Mouse (Mus musculus) heart, adult 8-10 months (tissue): ENCODE data around the gene Morc1. TPM values are rescaled to one million over a fixed set of nuclear protein-coding genes. Genes with fewer than 3 reads are reported as not detected.

ENCODE experiments used
- DNase-seq: peaks from one replicate; pipeline ENCODE4 v3.0.0; 2022; ENCODE audit warnings: low spot score
- total RNA-seq, 4 experiments: library from RNA; stranded (reverse); gene quantifications; 2 replicates each; pipeline ENCODE4 v1.2.4; 2022

The Morc1 gene
- total RNA-seq, 4 experiments from 2014 or later, result not detected

DNA sequence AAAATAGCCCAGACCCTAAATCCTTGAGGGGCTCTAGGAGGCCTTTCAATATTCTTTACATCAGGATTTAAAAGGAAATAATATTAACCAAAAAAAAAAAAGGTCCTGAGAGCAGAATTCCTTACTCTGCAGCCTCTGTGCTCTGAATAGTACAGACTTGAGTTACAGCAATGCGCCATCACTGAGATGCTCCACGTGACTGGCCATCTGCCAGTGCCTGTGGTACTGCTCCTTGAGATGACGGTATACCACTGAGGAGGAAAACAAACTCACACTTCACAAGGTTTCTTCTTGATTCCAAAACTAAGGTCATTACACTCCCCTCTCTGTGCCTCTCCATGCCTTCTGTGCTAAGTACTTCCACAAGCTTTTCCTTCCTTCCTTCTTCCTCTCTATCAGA is 195.1 kb downstream of the Morc1 start:
- no peak for DNase-seq

- DNase-seq, result no peak
Observed at GRCm38 (mm10) chr16:48627296-48627695, 196.3 kb downstream of the Morc1 start.

DNA sequence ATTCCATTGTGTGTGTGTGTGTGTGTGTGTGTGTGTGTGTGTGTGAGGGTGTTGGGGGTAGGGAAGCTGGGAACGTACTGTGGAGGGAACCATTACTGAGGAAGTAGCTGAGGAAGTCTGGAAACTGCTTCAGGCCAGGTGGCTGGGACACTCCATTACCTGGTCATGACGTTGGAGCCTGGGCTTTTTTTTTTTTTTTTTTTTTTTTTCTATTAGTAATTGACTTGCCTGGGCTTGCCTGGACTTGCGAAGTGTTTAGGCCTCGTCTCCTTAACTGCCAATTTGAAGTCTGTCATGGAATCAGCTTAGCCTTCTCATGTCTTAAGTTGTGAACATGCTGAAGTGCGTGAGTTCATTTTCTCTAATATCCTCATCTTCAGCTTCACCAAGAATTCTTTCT is 198.7 kb downstream of the Morc1 start:
- DNase-seq, result no peak

GRCm38 (mm10) chr16:48630466-48630865 is 199.4 kb downstream of the Morc1 start:
- DNase-seq, result no peak

GRCm38 (mm10) chr16:48632351-48632750 is 201.3 kb downstream of the Morc1 start:
- DNase-seq, result no peak

DNA sequence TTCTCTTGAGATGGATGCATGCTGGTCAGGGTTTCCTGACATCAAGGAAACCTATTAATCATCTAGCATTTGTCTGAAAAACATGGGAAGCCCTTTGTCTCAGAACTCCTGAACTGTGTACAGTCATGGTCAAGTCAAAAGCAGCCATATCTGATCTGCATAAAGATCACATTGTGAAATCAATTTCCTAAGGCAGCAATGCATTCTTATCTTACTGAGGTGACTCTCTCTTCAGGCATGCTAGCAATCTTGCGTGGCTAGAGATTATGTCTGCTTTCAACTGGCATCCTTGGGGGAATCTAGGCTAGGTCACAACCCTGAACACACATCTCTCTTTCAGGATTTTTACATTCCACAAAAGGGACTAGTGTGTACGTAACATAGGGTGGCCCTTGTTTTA is 215.2 kb downstream of the Morc1 start:
- no peak for DNase-seq

- DNase-seq, result peak; percentile 6
Observed at GRCm38 (mm10) chr16:48671696-48672095, 240.7 kb downstream of the Morc1 start.

- DNase-seq, result no peak
Observed at GRCm38 (mm10) chr16:48672664-48673063, 241.6 kb downstream of the Morc1 start.

GRCm38 (mm10) chr16:48675607-48676006 is 244.6 kb downstream of the Morc1 start:
- peak; percentile 16 for DNase-seq

- no peak for DNase-seq
Observed at GRCm38 (mm10) chr16:48676205-48676604, 245.2 kb downstream of the Morc1 start.

- DNase-seq, result no peak
Observed at GRCm38 (mm10) chr16:48677381-48677780, 246.3 kb downstream of the Morc1 start.

DNA sequence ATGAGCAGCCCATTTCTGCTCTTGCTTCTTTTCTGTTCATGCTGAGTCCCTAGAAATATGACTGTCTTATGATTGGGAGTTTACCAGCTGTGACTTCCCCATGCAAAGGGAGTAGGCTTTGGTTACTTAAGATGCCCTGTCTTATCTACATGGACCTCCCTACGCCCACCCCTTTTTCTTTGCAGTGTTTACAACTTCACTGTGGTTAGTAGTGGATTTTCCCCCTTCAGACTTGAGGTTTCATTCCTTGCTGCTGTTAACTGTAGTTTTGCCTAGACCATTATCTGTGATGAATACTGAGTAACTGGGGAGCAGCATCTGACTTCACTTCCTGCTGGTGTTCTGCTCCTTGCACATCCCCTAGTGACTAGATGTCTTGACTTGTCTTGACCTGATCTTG is 247.0 kb downstream of the Morc1 start:
- DNase-seq, result no peak

Other genes starting within 250 kb of the Morc1 start
- not detected for gene Dppa4, start 147.5 kb upstream of the Morc1 start, total RNA-seq
- not detected for gene Dppa2, start 127.3 kb upstream of the Morc1 start, total RNA-seq
- not detected for gene Gm5485, start 18.8 kb upstream of the Morc1 start, total RNA-seq